Mouse (Mus musculus) lung, adult 18-20 months (tissue): ENCODE data around the gene Ptpn22.
A peak's percentile ranks its signal among the peaks of the same experiment; 100 is the strongest.
"Not testable (repeated sequence)": the region's sequence is repeated elsewhere in the genome, so short reads cannot be mapped to it uniquely, and the experiment has no call there.

Experiments used
- DNase-seq, 2 experiments: peaks; one replicate each; pipeline ENCODE4 v3.0.0; 2022; ENCODE audit warnings: mixed read lengths in 2 of 2

Ptpn22 gene

GRCm38 (mm10) chr3:103858881-103859801 is at the start of gene Ptpn22:
TSS of gene Ptpn22 (plus strand) at chr3:103859795.
- DNase-seq, result peak; percentile 40 to 43

DNA sequence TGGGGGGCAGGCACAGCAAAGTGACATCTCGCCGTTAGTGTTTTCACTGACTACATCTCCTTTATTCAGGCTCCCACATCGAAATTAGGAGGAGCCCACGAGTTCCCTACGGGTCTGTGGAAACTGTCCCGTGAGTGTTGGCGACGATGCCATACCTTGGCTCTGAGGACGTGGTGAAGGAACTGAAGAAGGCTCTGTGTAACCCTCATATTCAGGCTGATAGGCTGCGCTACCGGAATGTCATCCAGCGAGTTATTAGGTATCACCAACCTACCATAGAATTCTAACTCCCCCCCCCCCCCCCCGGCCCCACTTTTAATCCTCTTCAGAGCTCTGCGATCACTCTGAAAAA is 49.8 kb upstream of the Ptpn22 start:
- no peak for DNase-seq

DNA sequence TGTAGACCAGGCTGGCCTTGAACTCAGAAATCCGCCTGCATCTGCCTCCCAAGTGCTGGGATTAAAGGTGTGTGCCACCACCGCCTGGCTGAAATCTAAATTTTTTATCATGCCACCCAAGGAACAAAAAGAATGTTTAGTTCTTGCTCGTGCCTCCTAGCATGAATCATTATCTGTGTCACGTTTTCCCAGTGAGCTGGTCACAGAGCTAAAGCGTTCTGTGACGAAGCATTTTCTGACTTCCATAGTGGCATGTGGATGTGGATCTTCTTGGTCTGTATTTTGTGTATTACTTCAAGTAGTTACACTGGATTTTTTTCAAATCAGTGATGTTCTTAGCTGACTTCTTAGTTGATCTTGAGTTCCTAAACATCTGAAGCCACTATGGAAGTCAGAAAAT is 48.6 kb upstream of the Ptpn22 start:
- no peak for DNase-seq

GRCm38 (mm10) chr3:103827548-103827947 is 32.0 kb upstream of the Ptpn22 start:
- DNase-seq, result no peak

DNA sequence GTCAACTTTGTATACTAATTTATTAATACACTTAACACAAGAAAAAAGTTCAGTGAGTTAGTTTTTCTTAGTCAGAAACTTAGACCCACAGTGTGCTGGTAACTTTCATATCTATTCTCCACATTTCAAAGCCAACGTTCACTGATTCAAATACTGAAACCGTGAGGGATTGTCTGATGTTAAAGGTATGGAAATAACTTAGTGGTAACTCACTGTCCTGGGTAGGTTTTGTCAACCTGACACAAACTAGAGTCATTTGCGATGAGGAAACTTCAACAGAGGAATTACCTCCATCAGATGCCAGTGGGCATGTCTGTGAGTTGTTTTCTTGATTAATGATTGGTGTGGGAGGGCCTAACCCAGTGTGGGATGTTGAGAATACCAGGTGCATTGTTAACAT is 30.6 kb upstream of the Ptpn22 start:
- no peak for DNase-seq

GRCm38 (mm10) chr3:103830681-103831080 is 28.9 kb upstream of the Ptpn22 start:
- DNase-seq, result not testable (repeated sequence)

GRCm38 (mm10) chr3:103831146-103831545 is 28.4 kb upstream of the Ptpn22 start:
- no peak for DNase-seq

GRCm38 (mm10) chr3:103832426-103832825 is 27.2 kb upstream of the Ptpn22 start, which contains the start of gene Bcl2l15:
TSS of gene Bcl2l15 (plus strand) at chr3:103832601.
- no peak for DNase-seq

GRCm38 (mm10) chr3:103834001-103834400 is 25.6 kb upstream of the Ptpn22 start:
- no peak for DNase-seq

GRCm38 (mm10) chr3:103835272-103835950 is 24.2 kb upstream of the Ptpn22 start:
- no peak for DNase-seq

GRCm38 (mm10) chr3:103835951-103836310 is 23.7 kb upstream of the Ptpn22 start:
- no peak for DNase-seq

DNA sequence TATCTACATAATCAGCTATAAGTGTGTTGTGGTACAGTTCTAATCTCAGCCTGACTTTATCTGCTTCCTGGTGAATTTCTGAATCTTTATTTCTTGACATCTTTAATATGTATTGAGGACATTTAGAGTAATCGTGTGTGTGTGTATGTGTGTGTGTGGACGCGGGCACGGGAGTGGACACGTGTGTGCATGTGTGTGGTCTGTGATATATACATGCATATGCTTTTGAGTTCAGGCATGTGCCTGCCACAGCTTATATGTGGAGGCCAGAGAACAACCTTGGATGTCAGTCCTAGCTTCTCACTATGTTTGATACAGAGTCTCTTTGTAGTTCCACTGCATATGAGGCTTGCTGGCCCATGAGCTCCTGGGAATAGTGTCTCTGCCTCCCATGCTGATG is 23.1 kb upstream of the Ptpn22 start:
- no peak for DNase-seq

- DNase-seq, result no peak
Observed at GRCm38 (mm10) chr3:103839711-103840110, 19.9 kb upstream of the Ptpn22 start.

GRCm38 (mm10) chr3:103840195-103840594 is 19.4 kb upstream of the Ptpn22 start:
- not testable (repeated sequence) for DNase-seq

DNA sequence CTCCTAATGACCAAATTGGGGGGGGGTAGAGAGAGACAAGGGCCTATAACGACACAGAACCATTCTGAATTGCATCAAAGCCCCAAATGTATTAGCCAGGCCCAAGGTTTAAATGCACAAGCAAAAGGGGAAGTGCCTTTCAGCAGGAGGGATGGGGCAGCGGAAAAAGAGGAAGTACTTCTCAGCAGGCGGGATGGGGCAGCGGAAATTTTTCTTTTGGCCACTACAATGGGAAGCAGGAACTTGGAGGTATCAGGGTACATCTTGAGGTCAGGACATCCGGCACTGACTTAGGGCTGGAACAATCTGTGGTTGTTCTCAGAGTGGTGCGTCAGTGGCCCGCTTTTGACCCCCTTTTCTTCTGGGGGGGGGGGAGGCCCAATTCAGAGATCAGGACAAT is 18.6 kb upstream of the Ptpn22 start:
- not testable (repeated sequence) for DNase-seq

- DNase-seq, result no peak
Observed at GRCm38 (mm10) chr3:103850644-103851363, 8.8 kb upstream of the Ptpn22 start.

- no peak for DNase-seq
Observed at GRCm38 (mm10) chr3:103851481-103851880, 8.1 kb upstream of the Ptpn22 start.

DNA sequence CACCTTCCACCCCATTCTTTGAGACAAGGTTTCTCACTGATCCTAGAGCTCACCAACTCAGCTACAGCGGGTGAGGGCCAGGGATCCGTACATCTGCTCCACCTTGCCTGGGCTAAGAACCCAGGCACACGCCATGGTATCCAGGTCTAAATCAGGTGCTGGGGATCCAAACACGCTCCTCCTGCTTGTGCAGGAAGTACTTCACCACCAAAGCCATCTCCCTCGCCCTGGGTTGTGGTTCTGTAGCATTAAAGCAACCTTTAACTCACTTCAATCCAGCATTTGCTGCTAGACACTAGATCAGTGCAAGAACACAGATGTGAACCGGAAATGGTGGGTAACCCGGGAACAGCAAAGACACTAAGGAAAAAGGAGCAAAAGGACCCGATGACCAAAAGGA is 7.7 kb upstream of the Ptpn22 start:
- DNase-seq, result no peak

DNA sequence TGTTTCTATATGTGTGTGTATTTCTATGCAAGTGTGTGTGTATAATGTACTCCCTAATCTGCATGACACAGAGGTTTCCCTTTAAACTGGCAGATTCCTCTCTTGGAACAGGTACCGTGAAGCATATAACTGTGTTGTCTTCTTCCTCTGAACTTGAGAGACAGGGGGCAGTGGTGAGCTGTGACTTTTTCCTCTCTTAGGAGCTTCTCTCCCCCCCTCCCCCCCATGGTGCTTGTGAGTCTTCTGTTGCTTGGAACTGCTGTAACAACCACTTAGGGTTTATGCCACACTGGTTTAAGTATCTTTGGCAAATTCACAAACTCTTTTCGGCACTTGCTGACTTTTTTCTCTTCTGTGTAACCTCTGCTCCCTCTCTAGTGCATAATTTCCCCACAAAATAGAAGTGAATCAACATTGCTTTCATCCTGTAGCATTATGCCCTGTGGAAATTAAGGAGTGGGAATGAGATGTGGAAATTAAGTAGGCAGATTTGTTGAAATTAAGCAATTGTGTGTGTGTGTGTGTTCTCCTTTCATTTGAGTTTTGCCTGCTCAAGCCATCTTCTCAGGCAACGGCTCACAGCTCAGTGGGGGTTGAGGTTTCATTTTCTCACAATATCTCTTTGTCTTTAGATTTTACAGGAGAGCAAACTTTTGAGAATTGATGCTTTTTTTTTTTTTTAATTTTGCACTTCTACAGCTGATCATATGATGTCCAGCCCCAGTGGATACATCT is 6.9 kb upstream of the Ptpn22 start:
- DNase-seq, result peak; percentile 59 to 74

GRCm38 (mm10) chr3:103853804-103854203 is 5.8 kb upstream of the Ptpn22 start:
- DNase-seq, result no peak

- no peak for DNase-seq
Observed at GRCm38 (mm10) chr3:103857036-103857805, 2.4 kb upstream of the Ptpn22 start.
